Mouse (Mus musculus): ENCODE data around the gene Lhx8. TPM values are rescaled to one million over a fixed set of nuclear protein-coding genes. Genes with fewer than 3 reads are reported as not detected.

Gene Lhx8
- total and polyA plus RNA-seq, 2 experiments from 2014 or later, result 21.6 to 24.2 TPM

DNA sequence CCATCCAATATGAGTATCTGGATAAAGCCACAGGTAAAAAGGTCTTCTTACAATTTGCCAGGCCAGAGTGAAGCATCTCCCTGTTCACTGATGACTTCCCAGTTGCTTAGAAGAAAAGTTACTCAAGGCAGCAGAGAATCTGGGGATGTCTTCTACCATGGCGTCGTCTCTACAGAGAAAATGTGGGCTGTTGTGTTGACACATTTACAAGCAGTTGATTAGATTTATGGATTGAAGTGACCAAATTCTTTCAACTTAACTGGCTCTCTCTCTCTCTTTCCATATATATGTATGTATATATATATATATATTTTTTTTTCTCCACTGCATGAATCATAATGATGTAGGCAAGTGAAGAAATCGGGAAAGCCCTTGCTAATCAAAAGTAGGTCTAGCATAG lies 55.8 kb downstream of the Lhx8 start:
- Histone ChIP-seq H3K4me1 (ENCODE audit: insufficient read depth) (no peaks in the 10 kb centered on the region), H3K27me3 (ENCODE audit: insufficient read depth, low read length) (no peaks in the 10 kb centered on the region), H3K27ac (ENCODE audit: low read depth, low read length) (no peak overlapping the region), H3K9me3 (ENCODE audit: low read length) (no peaks in the 10 kb centered on the region), H3K4me2 (ENCODE audit: low read depth) (no peak overlapping the region), H3K4me3 (ENCODE audit: low read depth, low read length) (no peak overlapping the region), H3K36me3 (ENCODE audit: insufficient read depth) (no peaks in the 10 kb centered on the region), H3K9ac (no peak overlapping the region)
- DNase-seq (no peak), ATAC-seq (no peak)
- TF ChIP-seq CTCF (IDR thresholded peaks at IDR 0.05; ENCODE audit: low read depth), result no peak
- WGBS, result 94% methylated on average over 3 of the region's 3 CpGs

DNA sequence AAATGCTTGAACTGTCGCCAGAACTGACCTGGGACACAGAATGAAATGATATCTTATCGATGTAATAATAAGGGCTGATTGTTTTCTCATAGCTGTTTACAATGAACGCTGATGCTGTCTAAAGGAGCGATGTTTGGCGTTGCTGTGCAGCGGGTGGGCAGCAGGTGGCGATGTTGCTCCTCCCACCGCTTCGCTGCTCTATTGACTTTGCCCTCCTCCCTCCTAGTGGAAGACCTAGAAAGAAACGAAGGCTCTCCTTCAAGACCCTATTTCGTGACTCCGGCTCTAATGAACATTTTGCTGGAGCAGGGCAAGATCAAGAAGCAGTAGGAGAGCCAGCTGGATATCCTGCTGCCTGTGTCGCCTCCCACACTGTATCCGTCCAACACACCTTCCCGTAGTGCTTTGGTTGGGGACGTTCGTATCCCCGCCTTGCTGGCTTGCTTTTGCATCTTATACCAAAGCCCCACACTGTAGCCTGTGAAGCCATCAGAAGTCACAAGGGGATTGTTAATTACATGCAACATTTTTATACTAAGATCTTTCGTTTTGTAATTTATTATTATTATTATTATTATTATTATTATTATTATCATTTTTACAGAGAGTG lies 60.6 kb downstream of the Lhx8 start:
- peak overlapping the region; percentile 26; the same call in 1 of the 2 replicates for H3K9ac ChIP-seq
- peak; percentile 99 for TF ChIP-seq CTCF (IDR thresholded peaks at IDR 0.05; ENCODE audit: low read depth)
- no peaks in the 10 kb centered on the region; the same call in 1 of the 2 replicates for H3K27me3 ChIP-seq (ENCODE audit: insufficient read depth, low read length)
- 10% methylated on average over 19 of the region's 19 CpGs for WGBS
- ATAC-seq (peak; percentile 90), DNase-seq (peak; percentile 89)
- H3K36me3 ChIP-seq (ENCODE audit: insufficient read depth), result 0 out of 2 replicates have a peak, but pooled peaks cover 3% of the 10 kb centered on the region
- peak overlapping the region; percentile 30 for H3K4me3 ChIP-seq (ENCODE audit: low read depth, low read length)
- no peaks in the 10 kb centered on the region for H3K4me1 ChIP-seq (ENCODE audit: insufficient read depth)
- peak overlapping the region; percentile 53 for H3K4me2 ChIP-seq (ENCODE audit: low read depth)
- no peaks in the 10 kb centered on the region for H3K9me3 ChIP-seq (ENCODE audit: low read length)
- no peak overlapping the region for H3K27ac ChIP-seq (ENCODE audit: low read depth, low read length)

DNA sequence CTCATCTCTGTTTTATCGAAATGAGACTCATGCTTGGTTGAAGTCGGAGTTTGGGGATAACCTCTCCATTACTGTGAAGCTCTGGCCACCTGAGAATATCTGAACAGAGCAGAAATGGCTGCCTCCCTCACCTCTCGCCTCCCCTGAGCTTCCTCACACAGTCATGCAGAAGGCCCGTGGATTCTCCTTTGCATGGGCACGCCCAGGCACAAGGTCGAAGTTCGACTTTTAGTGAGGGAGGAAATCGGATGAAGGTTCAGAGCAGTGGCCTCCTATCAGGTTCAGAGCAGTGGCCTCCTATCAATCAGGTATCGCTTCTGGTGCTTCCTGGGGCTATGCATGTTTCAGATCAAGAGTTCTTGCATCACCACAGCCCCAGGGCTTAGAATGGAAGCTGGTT lies 62.1 kb downstream of the Lhx8 start:
- ATAC-seq, result no peak
- TF ChIP-seq CTCF (IDR thresholded peaks at IDR 0.05; ENCODE audit: low read depth), result no peak
- no peak overlapping the region for H3K9ac ChIP-seq
- no peaks in the 10 kb centered on the region for H3K4me1 ChIP-seq (ENCODE audit: insufficient read depth)
- H3K27ac ChIP-seq (ENCODE audit: low read depth, low read length), result no peak overlapping the region
- H3K4me2 ChIP-seq (ENCODE audit: low read depth), result no peak overlapping the region
- H3K9me3 ChIP-seq (ENCODE audit: low read length), result no peaks in the 10 kb centered on the region
- WGBS, result 85% methylated on average over 9 of the region's 9 CpGs
- H3K4me3 ChIP-seq (ENCODE audit: low read depth, low read length), result no peak overlapping the region
- no peak for DNase-seq
- no peaks in the 10 kb centered on the region; the same call in 1 of the 2 replicates for H3K27me3 ChIP-seq (ENCODE audit: insufficient read depth, low read length)
- H3K36me3 ChIP-seq (ENCODE audit: insufficient read depth), result 0 out of 2 replicates have a peak, but pooled peaks cover 9% of the 10 kb centered on the region

DNA sequence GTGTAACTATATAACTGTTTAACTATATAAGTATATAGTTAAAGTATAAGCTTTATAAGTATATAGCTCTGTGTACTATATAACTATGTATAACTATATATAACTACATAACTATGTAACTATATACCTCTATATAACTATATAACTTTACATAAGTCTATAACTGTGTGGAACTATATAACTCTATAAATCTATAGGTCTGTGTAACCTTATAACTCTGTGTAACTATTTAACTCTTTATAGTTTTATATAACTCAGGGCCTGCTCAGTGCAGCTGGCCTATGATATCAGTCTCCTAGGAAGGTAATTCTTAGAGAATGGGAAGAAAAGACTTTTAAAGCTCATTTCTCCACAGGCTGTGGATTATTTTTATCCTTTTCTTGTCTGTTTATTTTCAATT lies 73.1 kb downstream of the Lhx8 start:
- Histone ChIP-seq H3K9ac (no peak overlapping the region), H3K27ac (ENCODE audit: low read depth, low read length) (no peak overlapping the region), H3K4me2 (ENCODE audit: low read depth) (no peak overlapping the region), H3K36me3 (ENCODE audit: insufficient read depth) (no peaks in the 10 kb centered on the region), H3K4me3 (ENCODE audit: low read depth, low read length) (no peak overlapping the region), H3K9me3 (ENCODE audit: low read length) (no peaks in the 10 kb centered on the region), H3K4me1 (ENCODE audit: insufficient read depth) (no peaks in the 10 kb centered on the region), H3K27me3 (ENCODE audit: insufficient read depth, low read length) (no peaks in the 10 kb centered on the region)
- TF ChIP-seq CTCF (IDR thresholded peaks at IDR 0.05; ENCODE audit: low read depth), result no peak
- DNase-seq (no peak), ATAC-seq (no peak)

All from forebrain, postnatal 0 days (tissue).